Mouse (Mus musculus): ENCODE data around the gene Spata2l. TPM values are rescaled to one million over a fixed set of nuclear protein-coding genes. Genes with fewer than 3 reads are reported as not detected.
"Not testable (repeated sequence)": the region's sequence is repeated elsewhere in the genome, so short reads cannot be mapped to it uniquely, and the experiment has no call there.

Spata2l gene
- 13.6 and 19.6 TPM in 2 replicates for total RNA-seq (2014; rRNA removed)
- polyA plus RNA-seq (2015; fragmentation: Nextera tagmentation; extraction: Ambion mirVana), result 14.3 and 16.8 TPM in 2 replicates

GRCm38 (mm10) chr8:123235520-123236497 lies at the start of gene Spata2l:
TSS of gene Spata2l (minus strand) at chr8:123236233.
- H3K9ac ChIP-seq (replicated peaks; ENCODE audit: low read length, poor library complexity, severe bottlenecking), result peak within 1 kb of the TSS; percentile 73
- ATAC-seq (ENCODE audit: low FRiP score) (peak; percentile 83), DNase-seq (ENCODE audit: low spot score) (peak; percentile 82)
- WGBS, result 1% methylated on average over 57 of the region's 57 CpGs
- H3K27ac ChIP-seq (ENCODE audit: low read depth, low read length), result peak within 1 kb of the TSS; percentile 65
- TF ChIP-seq CTCF (IDR thresholded peaks at IDR 0.05), result peak; percentile 59
- H3K4me3 ChIP-seq (ENCODE audit: low read depth, low read length), result peak within 1 kb of the TSS; percentile 51
- H3K4me1 ChIP-seq (ENCODE audit: insufficient read depth, low read length), result peaks cover 5% of the 10 kb centered on the region; the same call in 1 of the 2 replicates
- H3K27me3 ChIP-seq (ENCODE audit: insufficient read depth, low read length), result no peaks in the 10 kb centered on the region
- no peaks in the 10 kb centered on the region for H3K9me3 ChIP-seq (ENCODE audit: low read length)
- H3K4me2 ChIP-seq (ENCODE audit: low read depth, low read length, poor library complexity, severe bottlenecking), result peak within 1 kb of the TSS; percentile 87
- H3K36me3 ChIP-seq (ENCODE audit: insufficient read depth, low read length), result no peaks in the 10 kb centered on the region

- Histone ChIP-seq H3K36me3 (ENCODE audit: insufficient read depth, low read length) (no peaks in the 10 kb centered on the region), H3K27me3 (ENCODE audit: insufficient read depth, low read length) (no peaks in the 10 kb centered on the region), H3K9ac (replicated peaks; ENCODE audit: low read length, poor library complexity, severe bottlenecking) (no peak overlapping the region), H3K27ac (ENCODE audit: low read depth, low read length) (no peak overlapping the region), H3K4me2 (ENCODE audit: low read depth, low read length, poor library complexity, severe bottlenecking) (no peak overlapping the region), H3K4me1 (ENCODE audit: insufficient read depth, low read length) (no peaks in the 10 kb centered on the region), H3K9me3 (ENCODE audit: low read length) (no peaks in the 10 kb centered on the region), H3K4me3 (ENCODE audit: low read depth, low read length) (no peak overlapping the region)
- 94% methylated on average over 5 of the region's 5 CpGs for WGBS
- DNase-seq (ENCODE audit: low spot score), result no peak
- no peak for TF ChIP-seq CTCF (IDR thresholded peaks at IDR 0.05)
- no peak for ATAC-seq (ENCODE audit: low FRiP score)
Measured at GRCm38 (mm10) chr8:123284493-123284892, 48.5 kb upstream of the Spata2l start.

GRCm38 (mm10) chr8:123283991-123284390 lies 48.0 kb upstream of the Spata2l start:
- whole genome bisulfite sequencing, result 95% methylated on average over 6 of the region's 7 CpGs
- no peak overlapping the region for H3K27ac ChIP-seq (ENCODE audit: low read depth, low read length)
- H3K4me3 ChIP-seq (ENCODE audit: low read depth, low read length), result no peak overlapping the region
- no peaks in the 10 kb centered on the region for H3K9me3 ChIP-seq (ENCODE audit: low read length)
- ATAC-seq (ENCODE audit: low FRiP score) (no peak), DNase-seq (ENCODE audit: low spot score) (no peak)
- no peaks in the 10 kb centered on the region for H3K27me3 ChIP-seq (ENCODE audit: insufficient read depth, low read length)
- H3K4me1 ChIP-seq (ENCODE audit: insufficient read depth, low read length), result no peaks in the 10 kb centered on the region
- no peak overlapping the region for H3K4me2 ChIP-seq (ENCODE audit: low read depth, low read length, poor library complexity, severe bottlenecking)
- H3K36me3 ChIP-seq (ENCODE audit: insufficient read depth, low read length), result no peaks in the 10 kb centered on the region
- TF ChIP-seq CTCF (IDR thresholded peaks at IDR 0.05), result no peak
- no peak overlapping the region for H3K9ac ChIP-seq (replicated peaks; ENCODE audit: low read length, poor library complexity, severe bottlenecking)

GRCm38 (mm10) chr8:123282994-123283393 lies 47.0 kb upstream of the Spata2l start:
- not testable (repeated sequence) for H3K4me3 ChIP-seq (ENCODE audit: low read depth, low read length); H3K27ac ChIP-seq (ENCODE audit: low read depth, low read length); DNase-seq (ENCODE audit: low spot score); H3K4me1 ChIP-seq (ENCODE audit: insufficient read depth, low read length); H3K36me3 ChIP-seq (ENCODE audit: insufficient read depth, low read length); H3K4me2 ChIP-seq (ENCODE audit: low read depth, low read length, poor library complexity, severe bottlenecking); H3K9ac ChIP-seq (replicated peaks; ENCODE audit: low read length, poor library complexity, severe bottlenecking); H3K27me3 ChIP-seq (ENCODE audit: insufficient read depth, low read length); H3K9me3 ChIP-seq (ENCODE audit: low read length); ATAC-seq (ENCODE audit: low FRiP score)
- 95% methylated on average over 4 of the region's 6 CpGs for WGBS

- no peaks in the 10 kb centered on the region for H3K4me1 ChIP-seq (ENCODE audit: insufficient read depth, low read length)
- no peaks in the 10 kb centered on the region for H3K27me3 ChIP-seq (ENCODE audit: insufficient read depth, low read length)
- TF ChIP-seq CTCF (IDR thresholded peaks at IDR 0.05), result no peak
- H3K4me2 ChIP-seq (ENCODE audit: low read depth, low read length, poor library complexity, severe bottlenecking), result no peak overlapping the region
- H3K9ac ChIP-seq (replicated peaks; ENCODE audit: low read length, poor library complexity, severe bottlenecking), result no peak overlapping the region
- no peak for ATAC-seq (ENCODE audit: low FRiP score)
- 88% methylated on average over 13 of the region's 13 CpGs for WGBS
- H3K4me3 ChIP-seq (ENCODE audit: low read depth, low read length), result no peak overlapping the region
- no peaks in the 10 kb centered on the region for H3K36me3 ChIP-seq (ENCODE audit: insufficient read depth, low read length)
- H3K27ac ChIP-seq (ENCODE audit: low read depth, low read length), result no peak overlapping the region
- no peaks in the 10 kb centered on the region for H3K9me3 ChIP-seq (ENCODE audit: low read length)
- DNase-seq (ENCODE audit: low spot score), result no peak
Measured at GRCm38 (mm10) chr8:123280302-123281094, 44.5 kb upstream of the Spata2l start.

All from midbrain, postnatal 0 days (tissue).